Mouse (Mus musculus) urinary bladder, adult 2 months (tissue): ENCODE measurements around the gene Chchd10. TPM values are rescaled to one million over a fixed set of nuclear protein-coding genes. Genes with fewer than 3 reads are reported as not detected.

Source experiments
- DNase-seq: peaks from one replicate; pipeline ENCODE4 v3.0.0; 2022; ENCODE audit warnings: low spot score
- polyA plus RNA-seq: library from polyadenylated mRNA; depleted of rRNA; stranded (reverse); fragments of >200 nt; gene quantifications from 2 replicates; pipeline ENCODE4 v1.2.3, GENCODE M21; 2012; rRNA removed

Gene Chchd10
- polyA plus RNA-seq, 1 experiment = 140 TPM

DNA sequence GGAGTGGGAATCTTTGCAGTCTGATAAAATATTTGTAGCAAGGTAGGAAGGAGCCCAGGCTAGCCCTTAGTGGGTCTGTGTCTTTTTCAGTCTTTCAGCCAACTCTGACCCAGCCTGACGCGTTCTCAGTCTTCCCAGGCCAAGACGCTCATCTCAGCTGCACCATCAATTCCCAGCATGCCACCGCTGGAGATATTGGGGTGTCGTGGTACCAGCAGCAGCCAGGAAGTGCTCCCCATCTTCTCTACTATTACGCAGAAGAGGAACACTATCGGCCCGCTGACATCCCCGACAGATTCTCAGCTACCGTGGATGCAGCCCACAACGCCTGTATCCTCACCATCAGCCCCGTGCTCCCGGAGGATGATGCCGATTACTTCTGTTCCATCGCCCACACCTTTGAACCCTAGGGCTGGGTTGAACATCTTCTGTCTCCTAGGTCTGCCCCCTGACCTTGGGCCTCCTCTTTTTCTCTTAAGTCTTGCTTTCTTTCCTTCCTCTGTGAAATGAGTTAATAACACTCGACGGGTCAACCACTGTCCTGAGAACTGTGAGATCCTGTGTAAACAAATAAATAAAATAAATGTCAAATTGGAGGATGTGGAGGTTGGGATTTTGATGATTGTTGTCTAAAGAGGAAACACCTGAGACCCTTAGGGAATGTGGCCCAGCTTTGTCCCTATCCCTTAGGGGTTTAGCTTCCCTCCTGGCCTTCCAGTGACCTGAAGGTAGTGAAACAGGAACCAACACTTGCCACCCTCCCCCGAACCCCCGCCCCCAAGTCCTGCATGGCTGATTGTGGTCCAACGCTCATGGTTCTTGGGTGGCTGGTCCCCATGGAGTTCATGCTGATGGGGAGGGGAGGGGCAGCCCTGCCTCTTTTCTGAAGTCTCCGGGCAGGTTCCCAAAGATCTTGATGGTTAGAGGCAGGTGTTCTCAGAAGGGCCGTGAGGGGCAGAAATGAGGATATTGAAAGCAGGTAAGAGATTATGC lies 16.4 kb downstream of the Chchd10 start:
- DNase-seq = no peak

DNA sequence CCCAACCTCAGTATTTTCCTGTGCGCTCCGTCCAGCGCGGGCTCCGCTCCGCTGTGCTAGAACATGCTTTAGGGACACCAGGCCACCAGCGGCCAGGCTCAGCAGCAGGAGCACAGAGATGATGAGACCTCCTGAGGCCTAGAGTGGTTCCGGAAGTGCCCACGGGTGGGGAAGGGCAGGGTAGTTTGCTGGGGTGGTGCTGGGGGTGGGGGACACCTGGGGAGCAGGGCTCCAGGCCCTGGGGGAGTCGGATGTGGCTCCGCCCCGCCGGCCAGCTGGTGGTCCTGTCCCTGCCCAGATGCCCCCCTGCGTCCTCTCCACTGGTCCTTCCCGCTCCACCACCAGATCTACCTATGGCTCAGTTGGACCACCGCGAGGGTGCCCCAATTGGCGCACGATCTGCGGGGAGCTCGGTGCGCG lies 17.9 kb downstream of the Chchd10 start:
- no peak for DNase-seq

DNA sequence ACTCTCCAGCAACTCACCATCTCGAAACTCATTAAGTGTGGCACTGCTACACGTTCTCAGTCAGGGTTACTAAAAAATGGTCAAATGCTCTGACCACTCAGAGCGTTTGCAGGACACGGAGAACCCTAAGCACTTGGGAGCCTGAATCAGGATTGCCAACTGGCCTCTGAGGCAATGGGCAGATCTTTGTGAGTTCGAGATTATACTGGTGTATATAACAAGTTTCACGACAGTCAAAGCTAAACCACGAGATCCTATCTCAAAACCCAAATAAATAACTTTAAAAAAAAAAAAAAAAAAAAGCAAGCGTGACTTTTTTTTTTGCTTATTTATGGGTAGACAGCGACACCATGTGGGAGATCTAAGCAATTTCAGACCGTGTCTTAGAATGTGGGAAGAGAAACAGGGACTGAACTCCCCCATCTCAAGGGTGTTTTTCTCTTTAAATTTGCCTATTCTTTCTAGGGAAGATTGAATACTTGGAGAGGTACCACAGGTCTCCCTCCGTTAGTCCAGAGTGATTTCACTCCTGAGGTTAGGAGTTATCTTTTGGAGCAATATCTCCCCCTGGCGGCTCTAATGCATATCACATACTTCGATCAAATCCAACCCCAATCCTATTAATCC lies 18.6 kb downstream of the Chchd10 start:
- DNase-seq = no peak

DNA sequence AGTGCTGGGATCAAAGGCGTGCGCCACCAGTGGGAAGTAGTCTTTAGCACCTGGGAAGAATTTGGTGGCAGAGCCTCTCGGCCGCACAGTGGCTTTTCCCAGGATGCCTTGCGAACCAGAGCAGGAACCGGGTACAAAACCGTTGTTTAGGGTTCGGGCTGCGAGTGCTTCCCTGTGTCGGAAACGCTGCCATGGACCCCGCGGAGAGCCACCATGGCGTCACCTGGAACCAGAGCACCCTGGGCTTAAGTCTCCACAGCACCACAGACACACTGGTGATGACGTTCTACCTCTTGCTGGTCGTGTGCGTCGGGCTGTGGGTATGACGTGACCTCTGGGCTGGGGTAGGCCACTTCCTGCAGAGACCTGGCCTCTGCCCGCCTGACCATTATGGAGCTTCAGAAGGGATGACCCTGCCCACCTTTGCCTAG lies 21.5 kb downstream of the Chchd10 start, which contains the start of gene Gm5134:
Gene Gm5134 (plus strand): TSS at position 134 of the 431 bp plus-strand sequence.
- DNase-seq = no peak

DNA sequence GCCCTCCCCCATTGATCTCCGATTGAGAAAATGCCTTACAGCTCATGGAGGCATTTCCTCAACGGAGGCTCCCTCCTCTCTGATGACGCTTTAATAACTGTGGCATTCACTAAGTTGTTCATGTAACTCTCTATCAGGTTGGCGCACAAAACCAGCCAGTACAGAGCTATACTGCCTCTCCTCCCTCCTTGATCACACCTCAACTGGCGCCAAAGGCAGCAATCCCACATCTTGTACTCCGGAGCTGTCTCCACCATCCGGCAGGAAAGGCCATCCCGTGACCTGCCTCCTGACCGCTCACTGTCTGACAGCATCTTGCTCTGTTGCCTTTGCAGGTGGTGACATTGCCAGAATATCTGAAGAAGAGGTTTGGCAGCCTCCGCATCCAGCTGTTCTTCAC lies 40.9 kb downstream of the Chchd10 start:
- DNase-seq = no peak

- DNase-seq = no peak
These were observed 42.3 kb downstream of the Chchd10 start for GRCm38 (mm10) chr10:75975216-75975615.

DNA sequence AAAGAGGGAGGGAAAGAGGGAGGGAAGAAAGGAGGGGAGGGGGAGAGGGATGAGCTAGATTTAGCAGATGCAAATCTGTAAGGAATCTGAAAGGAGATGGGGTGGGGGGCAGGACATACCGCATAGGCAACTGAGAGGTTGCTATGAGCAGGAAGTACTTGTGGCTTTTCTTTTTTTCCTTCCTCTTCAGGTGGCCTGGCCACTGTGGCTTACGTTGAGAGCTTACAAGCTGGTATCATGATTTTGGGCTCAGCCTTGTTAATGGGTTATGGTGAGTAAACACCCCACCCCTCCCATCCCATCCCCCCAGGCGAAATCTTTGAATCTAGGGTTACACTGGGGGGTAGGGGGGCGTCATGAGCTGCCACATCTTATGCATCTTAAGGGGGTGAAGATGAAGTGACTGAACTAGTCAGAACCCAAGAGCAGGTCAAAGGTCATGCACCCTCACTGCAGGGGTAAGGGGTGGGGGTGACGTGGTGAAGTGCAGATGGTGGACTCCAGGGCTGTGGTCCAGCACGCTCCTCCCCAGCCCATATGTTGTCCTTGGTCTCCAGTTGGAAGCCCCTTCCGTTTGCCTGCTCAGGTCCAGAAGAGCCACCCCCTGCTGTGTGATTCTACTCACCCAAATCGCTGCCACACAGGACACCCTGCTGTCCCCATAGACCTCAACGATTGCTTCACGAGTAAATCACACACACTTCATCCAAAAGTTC lies 45.3 kb downstream of the Chchd10 start:
- no peak for DNase-seq

DNA sequence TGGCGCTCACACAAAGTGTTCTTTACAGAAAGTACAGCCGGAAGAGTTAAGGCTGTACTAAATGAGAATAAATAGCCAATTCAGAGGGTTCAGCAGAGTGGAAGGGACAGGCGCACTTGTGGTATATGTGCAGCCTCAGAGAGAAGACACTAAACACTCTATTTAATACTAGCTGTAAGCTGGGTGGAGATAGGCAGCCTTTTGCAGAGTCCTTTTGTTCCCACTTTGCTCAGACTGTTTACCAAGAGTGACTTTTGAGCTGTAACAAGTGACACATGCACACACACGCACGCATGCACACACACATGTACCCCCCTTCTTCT lies 45.9 kb downstream of the Chchd10 start:
- DNase-seq = no peak

DNA sequence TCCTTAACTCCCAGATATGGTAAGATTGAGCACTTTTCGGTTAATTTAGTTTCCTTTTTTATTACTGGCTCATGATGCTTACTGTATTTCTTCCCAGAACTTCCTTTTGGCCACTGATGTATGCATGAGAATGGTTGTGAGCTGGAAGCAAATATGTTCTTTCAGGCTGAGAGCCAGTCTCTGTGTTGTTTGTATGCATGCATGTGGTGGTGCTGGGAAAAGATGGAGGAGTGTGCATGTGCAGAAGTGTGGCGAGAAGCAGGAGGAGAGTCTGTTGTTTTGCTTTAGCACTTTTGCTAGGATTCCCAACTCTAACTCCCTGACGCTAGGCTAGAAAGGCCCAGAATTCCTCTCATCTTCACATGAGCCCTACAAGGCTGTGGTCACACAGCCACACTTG lies 46.5 kb downstream of the Chchd10 start:
- DNase-seq = no peak

Other genes starting within 250 kb of the Chchd10 start
- gene Cabin1, start 168.8 kb upstream of the Chchd10 start, polyA plus RNA-seq = 32.9 and 41.2 TPM in 2 replicates
- gene Ddt, start 159.7 kb upstream of the Chchd10 start, polyA plus RNA-seq = 54.4 and 60.6 TPM in 2 replicates
- 0.40 and 0.74 TPM in 2 replicates for gene Gm20441, start 152.2 kb upstream of the Chchd10 start, polyA plus RNA-seq
- 130 and 148 TPM in 2 replicates for gene Gstt3, start 151.7 kb upstream of the Chchd10 start, polyA plus RNA-seq
- gene Gstt1, start 134.5 kb upstream of the Chchd10 start, polyA plus RNA-seq = 160 and 208 TPM in 2 replicates
- gene Gstt4, start 110.6 kb upstream of the Chchd10 start, polyA plus RNA-seq = 0.11 TPM in 1 of 2 replicates, not detected in the other
- 107 and 144 TPM in 2 replicates for gene Gstt2, start 95.7 kb upstream of the Chchd10 start, polyA plus RNA-seq
- gene Mif, start 72.9 kb upstream of the Chchd10 start, polyA plus RNA-seq = 542 and 602 TPM in 2 replicates
- gene Derl3, start 39.7 kb upstream of the Chchd10 start, polyA plus RNA-seq = 1.0 and 1.2 TPM in 2 replicates
- gene Smarcb1, start 11.5 kb upstream of the Chchd10 start, polyA plus RNA-seq = 41.7 and 46.8 TPM in 2 replicates
- 18.8 and 20.1 TPM in 2 replicates for gene Mmp11, start 3.4 kb downstream of the Chchd10 start, polyA plus RNA-seq
- not detected in 2 replicates for gene Gm867, start 7.5 kb downstream of the Chchd10 start, polyA plus RNA-seq
- gene Vpreb3, start 9.9 kb downstream of the Chchd10 start, polyA plus RNA-seq = not detected in 2 replicates
- 0.04 and 0.10 TPM in 2 replicates for gene Gm5134, start 21.4 kb downstream of the Chchd10 start, polyA plus RNA-seq
- gene Zfp280b, start 99.5 kb downstream of the Chchd10 start, polyA plus RNA-seq = 8.6 TPM in 2 replicates
- gene Slc5a4b, start 177.8 kb downstream of the Chchd10 start, polyA plus RNA-seq = not detected in 2 replicates
- gene Slc5a4a, start 214.3 kb downstream of the Chchd10 start, polyA plus RNA-seq = not detected in 2 replicates